Mouse (Mus musculus) lung, postnatal 0 days (tissue): Measurements from ENCODE around the gene Pak7.

Source experiments
- CTCF ChIP-seq: IDR thresholded peaks from 2 replicates; pipeline ENCODE4 v1.5.1; 2016; ENCODE audit warnings: antibody characterized with exemption, mild to moderate bottlenecking
- EP300 ChIP-seq: IDR thresholded peaks from 2 replicates; pipeline ENCODE4 v1.6.1; 2016; ENCODE audit warnings: antibody characterized with exemption, mild to moderate bottlenecking, control low read depth

- no peak for TF ChIP-seq CTCF
- TF ChIP-seq EP300 = no peak
Measured at GRCm38 (mm10) chr2:136372361-136372760, 15.4 kb downstream of the Pak7 start.
